Mouse (Mus musculus): ENCODE measurements around the gene Pstpip1. TPM values are rescaled to one million over a fixed set of nuclear protein-coding genes. Genes with fewer than 3 reads are reported as not detected.

Pstpip1 gene
- polyA plus RNA-seq, 1 experiment from 2014 or later: 0.58 TPM

DNA sequence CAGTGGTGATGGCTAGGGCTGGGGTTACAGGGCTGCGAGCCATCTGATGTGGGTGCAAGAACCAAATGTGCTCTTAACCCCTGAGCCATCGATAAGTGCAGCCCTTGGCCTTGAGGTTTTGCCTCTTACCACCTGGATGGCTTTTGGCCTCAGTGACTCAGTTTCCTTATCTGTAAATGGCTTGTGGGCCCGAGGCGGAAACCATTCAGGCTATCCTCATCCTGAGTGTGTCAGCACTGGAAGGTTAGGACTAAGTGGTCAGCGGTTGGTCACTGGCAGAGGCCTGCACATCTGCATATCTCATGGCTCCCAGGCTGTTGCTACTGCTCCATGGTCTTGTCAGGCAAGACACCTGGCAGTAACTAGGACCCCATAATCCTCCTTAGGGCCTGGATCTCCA, 28.3 kb downstream of the Pstpip1 start:
- no peak overlapping the region for H3K9ac ChIP-seq
- no peak; the same call in 1 of the 2 replicates for ATAC-seq (replicated peaks)
- H3K27ac ChIP-seq: no peak overlapping the region
- peak overlapping the region; percentile 74; the same call in 1 of the 2 replicates for H3K4me2 ChIP-seq
- no peaks in the 10 kb centered on the region for H3K27me3 ChIP-seq (replicated peaks)
- no peak overlapping the region for H3K4me3 ChIP-seq
- H3K36me3 ChIP-seq (replicated peaks): no peaks in the 10 kb centered on the region
- H3K4me1 ChIP-seq: peaks cover 12% of the 10 kb centered on the region
- 84% methylated on average over 5 of the region's 5 CpGs for WGBS
- no peaks in the 10 kb centered on the region for H3K9me3 ChIP-seq

DNA sequence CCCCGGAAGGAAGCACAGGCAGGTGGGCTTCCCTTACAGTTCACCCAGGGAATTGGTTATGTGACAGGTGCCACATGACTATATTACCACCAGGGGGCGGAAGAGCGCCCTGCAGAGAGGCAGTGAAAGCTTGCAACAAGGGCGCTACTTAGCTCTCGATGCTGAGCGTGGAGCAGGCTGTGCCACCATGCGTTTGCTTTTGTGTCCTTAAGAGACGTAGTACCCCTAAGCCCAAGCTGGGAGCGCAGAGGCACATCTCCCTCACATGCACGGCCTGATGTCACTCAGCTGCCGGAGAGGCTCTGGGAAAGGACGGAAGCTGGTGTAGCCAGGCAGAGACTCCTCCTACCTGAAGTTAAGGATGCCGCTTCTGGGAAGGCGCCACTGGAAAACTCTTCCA, 28.8 kb downstream of the Pstpip1 start:
- peak; percentile 65 for ATAC-seq (replicated peaks)
- Histone ChIP-seq H3K27me3 (replicated peaks) (no peaks in the 10 kb centered on the region), H3K9ac (peak overlapping the region; percentile 33; the same call in 1 of the 2 replicates), H3K4me3 (peak overlapping the region; percentile 35), H3K36me3 (replicated peaks) (no peaks in the 10 kb centered on the region), H3K9me3 (no peaks in the 10 kb centered on the region), H3K4me2 (peak overlapping the region; percentile 74), H3K4me1 (peaks cover 13% of the 10 kb centered on the region), H3K27ac (no peak overlapping the region)
- 5% methylated on average over 14 of the region's 14 CpGs for WGBS

DNA sequence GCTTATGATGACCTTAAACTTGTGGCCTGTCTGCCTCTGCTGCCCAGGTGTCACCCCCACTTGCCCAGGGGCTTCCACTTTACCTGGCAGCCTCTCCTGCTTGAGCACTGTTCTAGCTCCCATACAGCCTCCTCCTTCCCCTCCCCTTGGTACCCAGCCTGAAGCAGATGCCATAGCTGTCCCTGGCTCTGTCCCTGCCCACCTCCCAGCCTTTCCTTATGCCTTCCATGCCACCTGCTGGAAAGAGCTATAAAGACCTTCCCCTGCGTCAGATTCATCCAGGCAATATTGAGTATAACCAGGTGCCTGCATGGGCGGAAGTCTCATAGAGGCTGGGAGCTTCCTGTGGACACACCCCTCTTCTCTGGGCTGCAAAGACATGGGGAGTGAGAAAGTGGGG, 29.9 kb downstream of the Pstpip1 start:
- no peak for ATAC-seq (replicated peaks)
- Histone ChIP-seq H3K27me3 (replicated peaks) (no peaks in the 10 kb centered on the region), H3K9me3 (no peaks in the 10 kb centered on the region), H3K4me1 (peaks cover 13% of the 10 kb centered on the region), H3K9ac (no peak overlapping the region), H3K4me3 (no peak overlapping the region), H3K27ac (no peak overlapping the region), H3K4me2 (no peak overlapping the region), H3K36me3 (replicated peaks) (no peaks in the 10 kb centered on the region)
- 79% methylated on average over 2 of the region's 2 CpGs for WGBS

DNA sequence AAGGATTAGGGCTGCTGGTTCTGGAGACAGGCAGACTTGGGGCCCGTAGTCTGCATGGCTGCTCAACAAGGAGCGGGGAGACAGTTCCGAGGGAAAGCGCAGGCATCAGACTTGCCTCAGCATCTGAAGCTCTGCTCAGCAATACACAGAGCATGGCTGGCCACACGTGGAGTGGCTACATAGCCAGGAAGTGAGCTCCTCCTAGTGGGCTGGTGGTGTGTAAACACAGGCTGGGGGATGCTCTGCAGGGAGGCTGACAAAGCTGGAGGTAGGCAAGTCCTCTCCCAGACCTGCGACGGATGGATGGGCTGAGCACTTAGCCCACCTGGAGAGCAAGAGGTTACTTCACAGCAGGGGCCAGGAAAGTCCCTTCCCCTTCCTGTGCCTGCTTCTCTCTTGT, 31.3 kb downstream of the Pstpip1 start:
- 28% methylated on average over 7 of the region's 7 CpGs for WGBS
- Histone ChIP-seq H3K4me2 (no peak overlapping the region), H3K36me3 (replicated peaks) (no peaks in the 10 kb centered on the region), H3K4me3 (no peak overlapping the region), H3K9ac (no peak overlapping the region), H3K27ac (no peak overlapping the region), H3K9me3 (no peaks in the 10 kb centered on the region), H3K27me3 (replicated peaks) (no peaks in the 10 kb centered on the region), H3K4me1 (peaks cover 13% of the 10 kb centered on the region)
- peak; percentile 41; the same call in 1 of the 2 replicates for ATAC-seq (replicated peaks)

DNA sequence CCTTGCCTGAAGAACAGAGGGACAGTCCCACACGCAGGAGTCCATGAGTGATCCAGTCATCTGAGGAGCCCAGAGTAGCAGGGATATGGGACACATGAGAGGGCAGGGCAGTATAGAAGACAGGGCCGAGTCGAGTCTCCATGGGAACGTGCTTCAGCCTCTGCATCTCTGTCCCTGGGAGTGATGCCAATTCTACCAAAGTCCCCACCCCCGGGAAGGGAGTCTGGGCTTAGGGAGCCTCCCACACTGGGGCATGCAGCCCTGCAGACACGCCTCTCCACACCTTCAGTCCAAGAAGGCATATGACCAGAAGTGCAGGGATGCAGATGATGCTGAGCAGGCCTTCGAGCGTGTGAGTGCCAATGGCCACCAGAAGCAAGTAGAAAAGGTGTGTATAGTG, 33.2 kb downstream of the Pstpip1 start:
- H3K4me1 ChIP-seq: peaks cover 13% of the 10 kb centered on the region
- no peak overlapping the region for H3K4me2 ChIP-seq
- no peaks in the 10 kb centered on the region for H3K36me3 ChIP-seq (replicated peaks)
- H3K9ac ChIP-seq: no peak overlapping the region
- 65% methylated on average over 8 of the region's 8 CpGs for WGBS
- no peak overlapping the region for H3K27ac ChIP-seq
- H3K4me3 ChIP-seq: no peak overlapping the region
- H3K9me3 ChIP-seq: no peaks in the 10 kb centered on the region
- ATAC-seq (replicated peaks): no peak
- H3K27me3 ChIP-seq (replicated peaks): no peaks in the 10 kb centered on the region

DNA sequence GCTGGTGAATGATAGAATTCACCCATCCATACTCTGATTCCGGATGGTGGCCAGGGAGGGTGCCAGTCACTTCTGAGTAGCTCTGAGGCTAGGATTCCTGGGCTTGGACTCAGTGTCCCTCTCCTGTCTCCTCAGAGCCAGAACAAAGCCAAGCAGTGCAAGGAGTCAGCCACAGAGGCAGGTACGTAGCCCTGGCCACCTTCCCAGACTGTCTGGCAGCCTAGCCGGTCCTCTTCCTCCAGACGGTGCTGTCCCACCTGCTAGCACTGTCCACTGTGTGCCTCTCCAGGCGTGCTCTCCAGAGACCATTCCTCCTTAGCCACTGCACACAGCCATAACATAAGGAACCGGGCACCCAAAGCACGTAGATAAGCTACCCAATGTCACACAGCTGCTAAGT, 33.9 kb downstream of the Pstpip1 start:
- no peaks in the 10 kb centered on the region for H3K9me3 ChIP-seq
- no peak overlapping the region for H3K4me2 ChIP-seq
- no peak for ATAC-seq (replicated peaks)
- no peaks in the 10 kb centered on the region for H3K27me3 ChIP-seq (replicated peaks)
- H3K4me3 ChIP-seq: no peak overlapping the region
- WGBS: 83% methylated on average over 7 of the region's 7 CpGs
- H3K36me3 ChIP-seq (replicated peaks): no peaks in the 10 kb centered on the region
- H3K4me1 ChIP-seq: peaks cover 15% of the 10 kb centered on the region
- no peak overlapping the region; the same call in 1 of the 2 replicates for H3K9ac ChIP-seq
- H3K27ac ChIP-seq: no peak overlapping the region

DNA sequence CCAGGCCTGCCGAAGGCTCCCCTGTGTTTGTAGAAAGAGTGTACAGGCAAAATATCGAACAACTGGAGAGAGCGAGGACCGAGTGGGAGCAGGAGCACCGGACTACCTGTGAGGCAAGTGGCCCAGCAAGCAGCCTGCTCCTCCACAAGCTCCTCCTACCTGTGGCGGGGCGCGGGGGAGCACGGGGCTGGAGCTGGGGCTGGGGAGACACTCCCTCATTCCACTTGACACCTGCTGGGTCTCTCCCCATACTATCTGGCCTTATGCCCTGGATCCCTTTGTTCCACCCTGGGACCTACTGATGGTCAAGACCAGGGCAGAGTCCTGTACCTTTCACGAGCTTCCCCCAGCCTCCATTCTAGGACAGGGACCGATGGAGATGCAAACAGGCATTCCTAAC, 34.8 kb downstream of the Pstpip1 start:
- Histone ChIP-seq H3K4me2 (no peak overlapping the region), H3K4me3 (no peak overlapping the region), H3K36me3 (replicated peaks) (no peaks in the 10 kb centered on the region), H3K27ac (no peak overlapping the region), H3K9me3 (no peaks in the 10 kb centered on the region), H3K27me3 (replicated peaks) (no peaks in the 10 kb centered on the region), H3K9ac (no peak overlapping the region), H3K4me1 (0 out of 2 replicates have a peak, but pooled peaks cover 8% of the 10 kb centered on the region)
- no peak for ATAC-seq (replicated peaks)
- 31% methylated on average over 11 of the region's 11 CpGs for whole genome bisulfite sequencing

DNA sequence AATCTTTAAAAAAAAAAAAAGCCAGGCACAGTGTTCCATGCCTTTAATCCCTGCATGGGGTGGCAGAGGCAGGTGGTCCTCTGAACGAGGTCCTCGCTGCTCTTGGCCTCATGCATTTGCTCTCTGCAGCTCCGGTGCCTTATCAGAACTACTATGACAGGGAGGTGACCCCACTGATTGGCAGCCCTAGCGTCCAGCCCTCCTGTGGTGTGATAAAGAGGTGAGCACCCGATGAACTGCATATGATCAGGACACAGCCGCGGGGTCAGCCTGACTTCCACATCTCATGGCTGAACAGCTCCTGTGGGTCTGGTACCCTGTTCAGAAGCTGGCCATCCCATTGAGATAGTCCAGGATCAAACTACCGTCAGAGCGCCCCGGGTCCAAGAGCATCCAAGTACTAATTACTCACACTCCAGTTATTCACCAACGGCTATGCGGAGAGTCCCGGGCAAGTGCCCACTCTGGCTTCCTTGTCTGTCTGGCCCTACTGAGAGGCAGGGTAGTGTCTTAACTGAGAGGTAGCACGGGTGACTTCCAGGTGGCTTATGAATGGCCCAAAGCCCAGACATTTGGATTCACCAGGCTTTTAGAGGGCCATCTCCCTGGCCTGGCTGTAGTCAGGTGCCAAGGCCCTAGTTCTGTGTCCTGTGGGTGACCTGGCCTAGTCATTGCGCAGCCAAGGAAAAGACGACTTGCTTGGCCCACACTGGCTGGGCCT, 36.9 kb downstream of the Pstpip1 start:
- no peaks in the 10 kb centered on the region for H3K36me3 ChIP-seq (replicated peaks)
- 88% methylated on average over 16 of the region's 16 CpGs for WGBS
- no peaks in the 10 kb centered on the region for H3K9me3 ChIP-seq
- H3K9ac ChIP-seq: no peak overlapping the region
- H3K4me2 ChIP-seq: no peak overlapping the region
- H3K27me3 ChIP-seq (replicated peaks): no peaks in the 10 kb centered on the region
- H3K27ac ChIP-seq: no peak overlapping the region
- 0 out of 2 replicates have a peak, but pooled peaks cover 6% of the 10 kb centered on the region for H3K4me1 ChIP-seq
- no peak overlapping the region for H3K4me3 ChIP-seq
- ATAC-seq (replicated peaks): no peak

DNA sequence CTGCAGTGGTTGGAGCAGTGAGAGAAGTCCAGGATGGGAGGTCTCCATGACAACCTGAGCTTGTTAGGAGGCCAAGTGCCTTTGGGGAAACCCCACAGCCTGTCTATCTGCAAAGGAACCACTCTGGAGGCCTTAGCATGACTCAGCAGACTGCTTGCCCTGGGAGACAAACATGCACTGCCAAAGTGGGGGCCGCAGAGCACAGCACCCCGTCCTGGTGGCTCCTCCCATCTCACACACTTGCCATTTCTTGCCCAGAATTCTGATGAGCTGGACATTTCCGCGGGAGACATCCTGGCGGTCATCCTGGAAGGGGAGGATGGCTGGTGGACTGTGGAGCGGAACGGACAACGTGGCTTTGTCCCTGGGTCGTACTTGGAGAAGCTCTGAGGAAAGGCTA, 38.6 kb downstream of the Pstpip1 start:
- no peak for ATAC-seq (replicated peaks)
- Histone ChIP-seq H3K4me3 (no peak overlapping the region), H3K4me2 (no peak overlapping the region), H3K9me3 (no peaks in the 10 kb centered on the region), H3K27me3 (replicated peaks) (no peaks in the 10 kb centered on the region), H3K4me1 (0 out of 2 replicates have a peak, but pooled peaks cover 2% of the 10 kb centered on the region), H3K9ac (no peak overlapping the region), H3K36me3 (replicated peaks) (peaks cover 15% of the 10 kb centered on the region; the same call in 1 of the 2 replicates), H3K27ac (no peak overlapping the region)
- 84% methylated on average over 9 of the region's 9 CpGs for WGBS

DNA sequence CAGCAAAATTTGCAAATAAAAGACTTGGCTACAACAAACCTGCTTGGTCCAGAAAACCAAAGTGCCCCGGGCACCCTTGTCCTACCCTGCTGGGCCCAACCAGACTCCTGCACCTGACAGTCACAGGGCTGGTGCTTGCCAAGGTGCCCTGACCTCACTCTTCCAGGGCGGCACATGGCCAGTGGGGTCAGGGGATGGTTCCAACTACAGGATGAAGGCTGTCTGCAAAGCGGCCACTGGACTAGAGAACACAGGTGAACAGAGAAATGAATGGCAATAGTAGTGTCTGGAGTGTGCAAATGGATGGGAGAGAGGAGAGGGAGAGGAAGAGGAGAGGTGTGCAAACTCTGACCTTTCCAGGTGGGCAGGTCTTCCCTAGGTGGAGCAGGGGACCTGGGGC, 40.2 kb downstream of the Pstpip1 start:
- H3K9ac ChIP-seq: no peak overlapping the region
- 94% methylated on average over 3 of the region's 3 CpGs for WGBS
- no peak overlapping the region for H3K27ac ChIP-seq
- no peaks in the 10 kb centered on the region for H3K27me3 ChIP-seq (replicated peaks)
- H3K4me1 ChIP-seq: 0 out of 2 replicates have a peak, but pooled peaks cover 2% of the 10 kb centered on the region
- no peak overlapping the region for H3K4me3 ChIP-seq
- H3K36me3 ChIP-seq (replicated peaks): peaks cover 25% of the 10 kb centered on the region; the same call in 1 of the 2 replicates
- ATAC-seq (replicated peaks): no peak
- no peak overlapping the region for H3K4me2 ChIP-seq
- H3K9me3 ChIP-seq: no peaks in the 10 kb centered on the region

DNA sequence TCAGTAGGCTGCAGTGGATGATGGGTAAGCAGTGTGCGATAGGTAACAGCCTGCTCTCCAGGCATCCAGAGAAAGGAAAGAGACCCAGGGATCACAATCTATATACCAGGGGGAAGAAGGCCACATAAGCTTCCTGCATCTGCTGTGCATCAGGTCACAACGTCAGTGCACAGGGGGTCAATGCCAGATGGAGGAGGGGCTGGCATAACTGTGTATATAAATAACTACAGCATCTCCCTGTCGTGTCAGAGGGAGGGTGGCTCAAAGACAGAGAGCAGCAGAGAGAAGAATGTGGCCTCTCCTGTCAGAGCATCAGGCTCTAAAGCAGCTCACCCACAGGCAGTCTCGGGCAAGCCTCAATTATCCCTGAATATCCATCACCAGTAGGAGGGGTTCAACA, 40.8 kb downstream of the Pstpip1 start:
- Histone ChIP-seq H3K27ac (no peak overlapping the region), H3K4me3 (no peak overlapping the region), H3K9ac (no peak overlapping the region), H3K9me3 (no peaks in the 10 kb centered on the region), H3K4me2 (no peak overlapping the region), H3K36me3 (replicated peaks) (peaks cover 25% of the 10 kb centered on the region; the same call in 1 of the 2 replicates), H3K4me1 (0 out of 2 replicates have a peak, but pooled peaks cover 2% of the 10 kb centered on the region), H3K27me3 (replicated peaks) (no peaks in the 10 kb centered on the region)
- ATAC-seq (replicated peaks): no peak
- 78% methylated on average over 4 of the region's 4 CpGs for WGBS

DNA sequence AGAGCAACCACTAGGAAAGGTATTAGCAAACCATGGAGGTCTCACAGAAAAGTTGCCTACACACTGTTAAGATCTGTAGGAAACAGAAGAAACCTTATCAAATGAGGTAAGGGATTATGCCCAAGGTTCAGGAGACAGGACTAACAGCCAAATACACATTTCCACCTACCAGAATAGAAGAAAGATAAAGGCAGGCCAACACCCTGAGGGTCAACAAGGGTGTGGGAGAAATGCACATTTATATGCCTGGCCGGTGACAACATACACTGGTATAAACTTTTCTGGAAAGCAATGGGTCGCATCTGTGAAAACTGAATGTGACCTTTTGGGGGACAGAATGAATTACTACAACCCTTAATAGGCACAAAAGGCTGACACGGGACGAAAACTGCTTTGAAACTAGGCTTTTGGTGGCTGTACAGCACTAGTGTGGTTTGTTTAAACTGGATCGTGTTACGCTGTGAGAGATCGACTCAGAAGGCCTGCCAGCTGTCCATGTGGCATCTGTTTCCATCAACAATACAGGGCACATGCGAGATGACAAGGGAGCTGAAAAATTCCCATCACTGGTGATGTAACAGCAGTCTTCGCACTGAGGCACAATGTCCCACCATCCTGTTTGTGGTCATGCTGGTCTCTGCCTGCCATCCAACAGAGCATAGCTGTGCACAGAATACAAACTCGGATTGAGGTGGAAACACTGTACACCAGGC, 42.2 kb downstream of the Pstpip1 start:
- Histone ChIP-seq H3K4me3 (no peak overlapping the region), H3K9ac (no peak overlapping the region), H3K27me3 (replicated peaks) (no peaks in the 10 kb centered on the region), H3K4me2 (no peak overlapping the region), H3K9me3 (no peaks in the 10 kb centered on the region), H3K36me3 (replicated peaks) (peaks cover 33% of the 10 kb centered on the region; the same call in 1 of the 2 replicates), H3K4me1 (0 out of 2 replicates have a peak, but pooled peaks cover 2% of the 10 kb centered on the region), H3K27ac (no peak overlapping the region)
- WGBS: 85% methylated on average over 10 of the region's 10 CpGs
- no peak for ATAC-seq (replicated peaks)
